Mouse (Mus musculus) embryonic fibroblast, embryonic 13.5 days (primary cell): Measurements from ENCODE around the gene Olfr154. TPM values are rescaled to one million over a fixed set of nuclear protein-coding genes. Genes with fewer than 3 reads are reported as not detected.
"Not testable (repeated sequence)": the region's sequence is repeated elsewhere in the genome, so short reads cannot be mapped to it uniquely, and the experiment has no call there.

Experiments used
- H3K27ac ChIP-seq: 2 replicates; pipeline ENCODE4 v1.5.1; 2012; ENCODE audit warnings: low read length, control low read depth, inconsistent platforms; ENCODE audit not compliant: insufficient read depth
- H3K4me1 ChIP-seq: 2 replicates; pipeline ENCODE4 v1.6.1; 2011; ENCODE audit warnings: low read length; ENCODE audit not compliant: control insufficient read depth, insufficient read depth
- H3K4me3 ChIP-seq: 2 replicates; pipeline ENCODE4 v1.5.1; 2011; ENCODE audit warnings: mild to moderate bottlenecking, control low read depth, low read length; ENCODE audit not compliant: insufficient read depth
- CTCF ChIP-seq: IDR thresholded peaks from 2 replicates; pipeline ENCODE4 v1.5.1; 2011; ENCODE audit warnings: mild to moderate bottlenecking, control low read depth, low read length, moderate library complexity, borderline replicate concordance; ENCODE audit not compliant: insufficient read depth
- POLR2A ChIP-seq: IDR thresholded peaks from 2 replicates; pipeline ENCODE4 v1.6.1; 2011; ENCODE audit warnings: low read depth, mild to moderate bottlenecking, control low read depth, low read length, moderate library complexity
- polyA plus RNA-seq: library from polyadenylated mRNA; stranded (reverse); fragments of >200 nt; gene quantifications from 2 replicates; pipeline ENCODE4 v1.2.4, GENCODE M21; 2011; ENCODE audit warnings: low read depth; ENCODE audit not compliant: missing spikeins, insufficient read length

The Olfr154 gene
- not detected in 2 replicates for polyA plus RNA-seq

- not testable (repeated sequence) for H3K27ac ChIP-seq, H3K4me1 ChIP-seq, H3K4me3 ChIP-seq
These were observed at the start of gene Olfr154 for GRCm38 (mm10) chr2:85664355-85664754. Gene Olfr154 (minus strand): TSS chr2:85664455.

DNA sequence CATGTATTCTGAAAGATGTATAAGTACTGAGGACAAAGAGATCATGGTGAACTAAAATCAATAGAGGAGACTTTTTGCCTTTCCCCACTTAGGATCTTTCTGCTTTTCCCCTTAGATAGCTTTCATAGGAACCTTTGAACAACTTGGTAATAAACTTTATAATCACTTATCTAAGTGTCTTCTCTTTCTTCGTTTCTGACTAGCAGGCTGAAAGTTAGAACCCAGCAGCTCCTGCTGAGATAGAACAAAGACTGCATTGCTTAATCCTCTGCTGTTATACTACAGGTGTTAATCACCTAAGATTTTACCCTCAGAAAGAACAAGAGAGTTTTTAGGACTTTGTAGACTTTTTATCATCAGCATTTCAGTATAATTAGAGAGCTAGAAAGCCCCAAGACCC, 46.9 kb upstream of the Olfr154 start:
- Histone ChIP-seq H3K27ac (no peak overlapping the region), H3K4me1 (no peaks in the 10 kb centered on the region), H3K4me3 (no peak overlapping the region)
- TF ChIP-seq CTCF: no peak
- TF ChIP-seq POLR2A: no peak

DNA sequence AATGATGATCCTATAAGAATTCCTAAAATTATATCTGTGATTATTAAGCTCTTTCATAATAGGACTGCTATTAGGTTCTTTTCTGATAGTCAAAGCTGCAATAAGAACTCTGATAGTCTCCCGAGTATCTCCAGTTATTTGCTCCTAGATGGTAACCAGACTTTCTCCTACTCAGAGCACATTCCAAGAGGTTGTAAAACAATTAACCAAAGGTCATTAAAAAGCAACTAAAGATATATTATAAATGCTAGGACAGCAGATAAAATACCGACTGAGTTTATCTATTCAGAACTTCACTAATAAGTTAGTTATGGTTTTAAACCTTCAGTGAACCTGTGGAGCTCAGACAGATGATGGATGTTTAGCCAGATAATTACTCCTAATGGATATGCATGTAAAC, 46.4 kb upstream of the Olfr154 start:
- not testable (repeated sequence) for H3K27ac ChIP-seq, H3K4me1 ChIP-seq, H3K4me3 ChIP-seq

- TF ChIP-seq POLR2A (no peak), CTCF (no peak)
- no peak within 1 kb of the TSS for H3K27ac ChIP-seq
- no peaks in the 10 kb centered on the region for H3K4me1 ChIP-seq
- H3K4me3 ChIP-seq: no peak within 1 kb of the TSS
These were observed 24.9 kb upstream of the Olfr154 start, which contains the start of gene Olfr1008 for GRCm38 (mm10) chr2:85689131-85689530. Gene Olfr1008 (plus strand): TSS chr2:85689431.

DNA sequence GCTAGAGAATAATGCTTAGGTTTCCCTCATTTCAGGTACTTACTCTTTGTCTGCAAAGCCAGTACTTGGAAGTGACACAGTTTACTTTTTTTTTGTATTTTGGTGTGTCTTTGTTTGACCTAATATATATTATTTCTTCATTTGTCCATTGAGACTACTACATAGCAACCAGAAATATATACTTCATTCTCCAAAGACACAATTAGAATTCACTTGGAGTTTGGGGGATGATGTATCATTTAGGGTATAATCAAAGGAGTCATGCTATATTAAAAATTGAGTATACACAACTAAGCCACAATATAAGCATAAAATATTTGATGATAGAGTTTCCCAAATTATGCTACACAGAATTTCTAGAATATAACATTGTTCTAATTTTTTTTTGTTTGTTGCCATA, 14.4 kb upstream of the Olfr154 start, which contains the start of gene Olfr1006:
Gene Olfr1006, minus strand, starts transcription at position 101 of the 400 bp plus-strand sequence.
- Histone ChIP-seq H3K27ac (no peak within 1 kb of the TSS), H3K4me1 (no peaks in the 10 kb centered on the region), H3K4me3 (no peak within 1 kb of the TSS)
- TF ChIP-seq POLR2A (no peak), CTCF (no peak)

GRCm38 (mm10) chr2:85650604-85651003, 13.7 kb downstream of the Olfr154 start, which contains the start of gene Olfr1002:
Gene Olfr1002 (minus strand): TSS chr2:85650704.
- no peaks in the 10 kb centered on the region for H3K4me1 ChIP-seq
- no peak for TF ChIP-seq POLR2A
- TF ChIP-seq CTCF: no peak
- no peak within 1 kb of the TSS for H3K27ac ChIP-seq
- no peak within 1 kb of the TSS for H3K4me3 ChIP-seq

Other genes starting within 250 kb of the Olfr154 start
- not detected in 2 replicates for gene Olfr993, start 249.6 kb downstream of the Olfr154 start, polyA plus RNA-seq
- not detected in 2 replicates for gene Olfr994, start 228.0 kb downstream of the Olfr154 start, polyA plus RNA-seq
- not detected in 2 replicates for gene Olfr995, start 220.8 kb downstream of the Olfr154 start, polyA plus RNA-seq
- not detected in 2 replicates for gene 4833423E24Rik, start 145.4 kb downstream of the Olfr154 start, polyA plus RNA-seq
- not detected in 2 replicates for gene Olfr996, start 85.2 kb downstream of the Olfr154 start, polyA plus RNA-seq
- not detected in 2 replicates for gene Olfr998, start 75.5 kb downstream of the Olfr154 start, polyA plus RNA-seq
- gene Olfr1000, start 52.6 kb downstream of the Olfr154 start, polyA plus RNA-seq: not detected in 2 replicates
- not detected in 2 replicates for gene Olfr1002, start 13.8 kb downstream of the Olfr154 start, polyA plus RNA-seq
- gene Olfr1006, start 14.3 kb upstream of the Olfr154 start, polyA plus RNA-seq: not detected in 2 replicates
- not detected in 2 replicates for gene Olfr1008, start 25.0 kb upstream of the Olfr154 start, polyA plus RNA-seq
- gene Olfr1009, start 51.0 kb upstream of the Olfr154 start, polyA plus RNA-seq: not detected in 2 replicates
- not detected in 2 replicates for gene Olfr1012, start 98.3 kb upstream of the Olfr154 start, polyA plus RNA-seq
- gene Olfr1013, start 102.6 kb upstream of the Olfr154 start, polyA plus RNA-seq: not detected in 2 replicates
- gene Olfr1014, start 108.3 kb upstream of the Olfr154 start, polyA plus RNA-seq: not detected in 2 replicates
- not detected in 2 replicates for gene Olfr1015, start 117.6 kb upstream of the Olfr154 start, polyA plus RNA-seq
- not detected in 2 replicates for gene Olfr1016, start 138.1 kb upstream of the Olfr154 start, polyA plus RNA-seq
- gene Olfr1018, start 154.0 kb upstream of the Olfr154 start, polyA plus RNA-seq: not detected in 2 replicates
- gene Olfr1019, start 181.0 kb upstream of the Olfr154 start, polyA plus RNA-seq: not detected in 2 replicates
- not detected in 2 replicates for gene Olfr1020, start 182.6 kb upstream of the Olfr154 start, polyA plus RNA-seq
- gene Olfr1022, start 204.1 kb upstream of the Olfr154 start, polyA plus RNA-seq: not detected in 2 replicates
- not detected in 2 replicates for gene Olfr1023, start 221.2 kb upstream of the Olfr154 start, polyA plus RNA-seq
- not detected in 2 replicates for gene Olfr1024, start 240.6 kb upstream of the Olfr154 start, polyA plus RNA-seq